Comparison of ENCODE assay signal across 10 mouse cellular contexts in genomic region chr6:119704899-119705298, GRCm38 (mm10).
"Had no signal": no experiment of that assay in that cellular context is flagged by ENCODE, and none has a peak within 500 bp of the region (broad histone marks: within the 10 kb centered on the region; RNA-seq: fewer than 3 reads in every experiment).

No protein-coding gene starts in this region.

- H3K36me3 ChIP-seq: limb, embryonic 10.5 days; liver, embryonic 15.5 days; midbrain, embryonic 13.5 days had no signal

- ATAC-seq: midbrain, embryonic 13.5 days had no signal

- DNase-seq: kidney, adult 11 months; kidney, adult 9 months; kidney, postnatal 14 days; right cerebral cortex, adult 18-20 months; right cerebral cortex, postnatal 25 days; thymus, postnatal 36 days had no signal

- H3K4me1 ChIP-seq: limb, embryonic 10.5 days; liver, embryonic 15.5 days; midbrain, embryonic 13.5 days had no signal

- H3K4me3 ChIP-seq: limb, embryonic 10.5 days; liver, embryonic 15.5 days; midbrain, embryonic 13.5 days had no signal

- H3K27me3 ChIP-seq: liver, embryonic 15.5 days; midbrain, embryonic 13.5 days had no signal

- H3K4me2 ChIP-seq: liver, embryonic 11.5 days; liver, embryonic 15.5 days; midbrain, embryonic 13.5 days had no signal

- H3K9me3 ChIP-seq: limb, embryonic 10.5 days; liver, embryonic 15.5 days; midbrain, embryonic 13.5 days had no signal

- H3K27ac ChIP-seq: limb, embryonic 10.5 days; liver, embryonic 15.5 days; midbrain, embryonic 13.5 days had no signal

- H3K9ac ChIP-seq: liver, embryonic 15.5 days; midbrain, embryonic 13.5 days had no signal
